Mouse (Mus musculus): ENCODE results near the gene Nup107. TPM values are rescaled to one million over a fixed set of nuclear protein-coding genes. Genes with fewer than 3 reads are reported as not detected.

Nup107 gene
- total and polyA plus RNA-seq, 2 experiments from 2014 or later, result 12.5 to 19.0 TPM

DNA sequence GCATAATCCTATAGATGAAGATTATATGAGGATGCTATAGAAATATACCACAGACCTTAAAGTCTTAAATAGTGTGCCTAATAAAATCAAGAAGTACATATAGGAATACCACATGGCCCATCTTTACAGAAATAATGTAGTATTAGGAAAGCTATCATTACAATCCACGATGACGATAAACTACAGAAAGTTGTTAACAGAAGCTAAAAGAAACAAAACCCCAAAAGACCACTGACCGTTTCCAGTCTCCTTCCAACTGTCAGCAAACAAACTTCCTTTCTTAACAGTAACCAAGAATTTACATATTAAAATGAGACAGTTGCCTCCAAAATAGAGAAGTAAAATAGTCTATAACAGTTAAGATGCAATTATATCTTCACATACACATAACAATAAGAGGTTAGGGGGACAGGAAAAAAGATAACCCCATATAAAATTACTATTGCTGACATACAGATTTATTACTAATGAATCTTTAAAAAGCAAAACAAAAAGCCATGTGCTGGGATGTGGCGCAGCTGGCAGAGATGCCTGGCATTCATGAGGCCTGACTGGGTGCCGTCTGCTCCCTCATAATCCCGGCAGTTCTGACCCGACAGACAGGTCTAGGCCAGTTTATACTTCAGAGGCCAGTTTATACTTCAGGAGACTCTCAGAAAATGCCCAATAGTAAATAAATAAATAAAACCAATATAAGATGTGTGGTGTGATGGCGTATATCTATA is 12.8 kb downstream of the Nup107 start:
- Histone ChIP-seq H3K9me3 (ENCODE audit: low read length) (no peaks in the 10 kb centered on the region), H3K27ac (no peak overlapping the region), H3K4me2 (ENCODE audit: low read depth, low read length) (no peak overlapping the region), H3K9ac (replicated peaks; ENCODE audit: low read length) (no peak overlapping the region), H3K4me1 (ENCODE audit: insufficient read depth, low read length) (no peaks in the 10 kb centered on the region), H3K4me3 (ENCODE audit: low read length) (no peak overlapping the region), H3K27me3 (ENCODE audit: insufficient read depth, low read length) (no peaks in the 10 kb centered on the region), H3K36me3 (ENCODE audit: insufficient read depth, low read length) (peaks cover 51% of the 10 kb centered on the region)
- DNase-seq (ENCODE audit: low spot score), result no peak
- TF ChIP-seq CTCF (IDR thresholded peaks at IDR 0.05; ENCODE audit: low read depth), result no peak
- ATAC-seq, result no peak
- WGBS, result 86% methylated on average over 8 of the region's 8 CpGs

- H3K4me3 ChIP-seq (ENCODE audit: low read length), result no peak overlapping the region
- no peaks in the 10 kb centered on the region for H3K27me3 ChIP-seq (ENCODE audit: insufficient read depth, low read length)
- peaks cover 58% of the 10 kb centered on the region for H3K36me3 ChIP-seq (ENCODE audit: insufficient read depth, low read length)
- 93% methylated on average over 4 of the region's 4 CpGs for WGBS
- H3K9me3 ChIP-seq (ENCODE audit: low read length), result no peaks in the 10 kb centered on the region
- ATAC-seq (no peak), DNase-seq (ENCODE audit: low spot score) (no peak)
- no peak overlapping the region for H3K9ac ChIP-seq (replicated peaks; ENCODE audit: low read length)
- TF ChIP-seq CTCF (IDR thresholded peaks at IDR 0.05; ENCODE audit: low read depth), result no peak
- H3K27ac ChIP-seq, result no peak overlapping the region
- no peak overlapping the region for H3K4me2 ChIP-seq (ENCODE audit: low read depth, low read length)
- no peaks in the 10 kb centered on the region for H3K4me1 ChIP-seq (ENCODE audit: insufficient read depth, low read length)
Measured at GRCm38 (mm10) chr10:117778951-117779350, 13.6 kb downstream of the Nup107 start.

GRCm38 (mm10) chr10:117778328-117778910 is 14.1 kb downstream of the Nup107 start:
- ATAC-seq, result no peak
- H3K4me2 ChIP-seq (ENCODE audit: low read depth, low read length), result no peak overlapping the region
- no peak overlapping the region for H3K4me3 ChIP-seq (ENCODE audit: low read length)
- no peaks in the 10 kb centered on the region for H3K9me3 ChIP-seq (ENCODE audit: low read length)
- H3K36me3 ChIP-seq (ENCODE audit: insufficient read depth, low read length), result peaks cover 55% of the 10 kb centered on the region
- H3K27ac ChIP-seq, result no peak overlapping the region
- WGBS, result 96% methylated on average over 12 of the region's 12 CpGs
- H3K4me1 ChIP-seq (ENCODE audit: insufficient read depth, low read length), result no peaks in the 10 kb centered on the region
- H3K9ac ChIP-seq (replicated peaks; ENCODE audit: low read length), result no peak overlapping the region
- TF ChIP-seq CTCF (IDR thresholded peaks at IDR 0.05; ENCODE audit: low read depth), result no peak
- no peak for DNase-seq (ENCODE audit: low spot score)
- H3K27me3 ChIP-seq (ENCODE audit: insufficient read depth, low read length), result no peaks in the 10 kb centered on the region

GRCm38 (mm10) chr10:117777501-117778327 is 14.8 kb downstream of the Nup107 start:
- WGBS, result 95% methylated on average over 17 of the region's 17 CpGs

GRCm38 (mm10) chr10:117777103-117777470 is 15.4 kb downstream of the Nup107 start:
- H3K27me3 ChIP-seq (ENCODE audit: insufficient read depth, low read length), result no peaks in the 10 kb centered on the region
- no peaks in the 10 kb centered on the region for H3K4me1 ChIP-seq (ENCODE audit: insufficient read depth, low read length)
- no peak overlapping the region for H3K4me2 ChIP-seq (ENCODE audit: low read depth, low read length)
- no peaks in the 10 kb centered on the region for H3K9me3 ChIP-seq (ENCODE audit: low read length)
- H3K36me3 ChIP-seq (ENCODE audit: insufficient read depth, low read length), result peaks cover 64% of the 10 kb centered on the region
- H3K9ac ChIP-seq (replicated peaks; ENCODE audit: low read length), result no peak overlapping the region
- no peak for TF ChIP-seq CTCF (IDR thresholded peaks at IDR 0.05; ENCODE audit: low read depth)
- 97% methylated on average over 3 of the region's 3 CpGs for WGBS
- H3K4me3 ChIP-seq (ENCODE audit: low read length), result no peak overlapping the region
- no peak overlapping the region for H3K27ac ChIP-seq
- DNase-seq (ENCODE audit: low spot score) (no peak), ATAC-seq (no peak)

More at GRCm38 (mm10) chr10:117777501-117778327, 14.8 kb downstream of the Nup107 start:
- H3K36me3 ChIP-seq (ENCODE audit: insufficient read depth, low read length), result peaks cover 62% of the 10 kb centered on the region
- no peak overlapping the region for H3K4me2 ChIP-seq (ENCODE audit: low read depth, low read length)
- no peak overlapping the region for H3K27ac ChIP-seq
- no peak overlapping the region for H3K4me3 ChIP-seq (ENCODE audit: low read length)
- no peaks in the 10 kb centered on the region for H3K4me1 ChIP-seq (ENCODE audit: insufficient read depth, low read length)
- no peaks in the 10 kb centered on the region for H3K27me3 ChIP-seq (ENCODE audit: insufficient read depth, low read length)
- no peak for ATAC-seq
- H3K9ac ChIP-seq (replicated peaks; ENCODE audit: low read length), result no peak overlapping the region
- H3K9me3 ChIP-seq (ENCODE audit: low read length), result no peaks in the 10 kb centered on the region
- no peak for TF ChIP-seq CTCF (IDR thresholded peaks at IDR 0.05; ENCODE audit: low read depth)
- no peak for DNase-seq (ENCODE audit: low spot score)

DNA sequence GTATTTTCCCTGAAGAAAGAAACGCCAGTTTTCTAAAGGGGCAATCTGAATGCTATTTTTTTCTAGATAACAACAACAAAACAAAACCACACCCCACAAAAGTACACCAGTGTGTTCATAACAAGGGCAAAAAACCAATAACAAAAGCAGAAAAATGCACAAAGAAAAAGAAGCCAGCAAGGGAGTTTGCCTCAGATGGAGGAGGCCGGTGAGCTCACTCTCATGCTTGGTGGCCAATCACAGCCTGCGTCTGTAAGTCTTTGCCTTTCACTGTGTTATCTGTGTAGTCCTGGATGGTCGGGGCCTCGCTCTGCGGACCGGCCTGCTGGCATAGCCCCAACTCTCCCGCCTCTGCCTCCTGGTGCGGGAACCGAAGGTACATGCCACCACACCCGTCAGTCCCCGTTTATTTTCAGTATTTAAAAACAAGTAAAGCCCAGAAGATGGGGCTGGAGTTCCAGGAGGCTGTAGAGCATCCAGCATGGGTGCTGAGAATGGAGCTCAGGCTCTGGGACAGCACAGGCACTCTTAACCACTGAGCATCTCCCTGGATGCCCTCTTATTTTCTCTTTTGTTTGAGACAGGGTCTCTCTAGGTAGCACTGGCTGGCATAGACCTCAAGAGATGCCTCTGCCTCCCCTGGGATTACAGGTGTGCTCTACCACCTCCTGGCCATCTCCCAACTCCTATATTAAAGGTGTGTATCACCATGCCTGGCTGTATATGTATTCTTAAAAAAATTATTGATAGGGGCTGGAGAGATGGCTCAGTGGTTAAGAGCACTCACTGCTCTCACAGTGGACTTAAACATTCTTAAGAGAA is 16.0 kb downstream of the Nup107 start:
- H3K9me3 ChIP-seq (ENCODE audit: low read length), result no peaks in the 10 kb centered on the region
- H3K9ac ChIP-seq (replicated peaks; ENCODE audit: low read length), result no peak overlapping the region
- H3K36me3 ChIP-seq (ENCODE audit: insufficient read depth, low read length), result peaks cover 61% of the 10 kb centered on the region
- H3K4me3 ChIP-seq (ENCODE audit: low read length), result no peak overlapping the region
- no peak for TF ChIP-seq CTCF (IDR thresholded peaks at IDR 0.05; ENCODE audit: low read depth)
- H3K4me2 ChIP-seq (ENCODE audit: low read depth, low read length), result no peak overlapping the region
- 88% methylated on average over 12 of the region's 12 CpGs for WGBS
- no peaks in the 10 kb centered on the region for H3K4me1 ChIP-seq (ENCODE audit: insufficient read depth, low read length)
- no peak for DNase-seq (ENCODE audit: low spot score)
- no peak for ATAC-seq
- H3K27me3 ChIP-seq (ENCODE audit: insufficient read depth, low read length), result no peaks in the 10 kb centered on the region
- no peak overlapping the region for H3K27ac ChIP-seq
